Mouse (Mus musculus) liver, embryonic 13.5 days (tissue): Measurements from ENCODE around the gene AI413582. TPM values are rescaled to one million over a fixed set of nuclear protein-coding genes. Genes with fewer than 3 reads are reported as not detected.

Experiments
- ATAC-seq: fragments of 200-750 bp; cut with Nextera tagmentation; 2 replicates; pipeline ENCODE4 v1.8.0; 2017; ENCODE audit warnings: low read depth, mild to moderate bottlenecking, moderate number of reproducible peaks, moderate library complexity
- DNase-seq: peaks from one replicate; pipeline ENCODE4 v3.0.0; 2022
- H3K27ac ChIP-seq: fragments of 300-500 bp; sonication (generic); 2 replicates; pipeline ENCODE4 v1.5.1; 2015; ENCODE audit warnings: moderate library complexity, mild to moderate bottlenecking, inconsistent platforms
- H3K27me3 ChIP-seq: fragments of 300-500 bp; sonication (generic); 2 replicates; pipeline ENCODE4 v1.6.1; 2015; ENCODE audit warnings: mild to moderate bottlenecking, inconsistent platforms
- H3K36me3 ChIP-seq: fragments of 300-500 bp; sonication (generic); 2 replicates; pipeline ENCODE4 v1.6.1; 2015; ENCODE audit warnings: mild to moderate bottlenecking, inconsistent platforms
- H3K4me1 ChIP-seq: fragments of 300-500 bp; sonication (generic); replicated peaks from 2 replicates; pipeline ENCODE4 v1.6.1; 2015; ENCODE audit warnings: inconsistent platforms
- H3K4me2 ChIP-seq: fragments of 300-500 bp; sonication (generic); 2 replicates; pipeline ENCODE4 v1.6.1; 2015; ENCODE audit warnings: inconsistent platforms, mild to moderate bottlenecking, moderate library complexity
- H3K4me3 ChIP-seq: fragments of 300-500 bp; sonication (generic); replicated peaks from 2 replicates; pipeline ENCODE4 v1.5.1; 2015; ENCODE audit warnings: mild to moderate bottlenecking, inconsistent platforms
- H3K9ac ChIP-seq: fragments of 300-500 bp; sonication (generic); 2 replicates; pipeline ENCODE4 v1.6.1; 2015; ENCODE audit warnings: mild to moderate bottlenecking, inconsistent platforms
- H3K9me3 ChIP-seq: fragments of 300-500 bp; sonication (generic); replicated peaks from 2 replicates; pipeline ENCODE4 v1.6.1; 2016; ENCODE audit warnings: inconsistent platforms
- WGBS: fragments of 180-500 bp; shearing (Covaris S2); methylation state at CpG from one replicate; pipeline ENCODE4 v1.1.7; 2015; ENCODE audit not compliant: insufficient replicate concordance; 5-methylcytosine and 5-hydroxymethylcytosine counted together
- polyA plus RNA-seq: library from polyadenylated mRNA; unstranded; fragments of >200 nt; fragmentation: Nextera tagmentation; extraction: Ambion mirVana; gene quantifications from 2 replicates; pipeline ENCODE4 v1.2.1, GENCODE M21; 2015

AI413582 gene
- polyA plus RNA-seq, 1 experiment from 2014 or later, result 13.7 TPM

- H3K4me2 ChIP-seq, result no peak overlapping the region
- peaks cover 21% of the 10 kb centered on the region for H3K4me1 ChIP-seq
- 79% methylated on average over 21 of the region's 21 CpGs for whole genome bisulfite sequencing
- H3K27ac ChIP-seq, result no peak overlapping the region
- no peaks in the 10 kb centered on the region for H3K27me3 ChIP-seq
- no peak overlapping the region for H3K9ac ChIP-seq
- no peak for ATAC-seq
- peaks cover 45% of the 10 kb centered on the region for H3K36me3 ChIP-seq
- no peak overlapping the region for H3K4me3 ChIP-seq
- no peaks in the 10 kb centered on the region for H3K9me3 ChIP-seq
- DNase-seq, result no peak
These were observed 31.0 kb upstream of the AI413582 start for GRCm38 (mm10) chr17:27596376-27597190.

- Histone ChIP-seq H3K4me1 (peaks cover 21% of the 10 kb centered on the region), H3K27ac (no peak overlapping the region), H3K9ac (no peak overlapping the region), H3K27me3 (no peaks in the 10 kb centered on the region), H3K9me3 (no peaks in the 10 kb centered on the region), H3K4me3 (no peak overlapping the region), H3K36me3 (peaks cover 52% of the 10 kb centered on the region), H3K4me2 (no peak overlapping the region)
- 80% methylated on average over 15 of the region's 15 CpGs for WGBS
- DNase-seq, result no peak
- ATAC-seq, result no peak
These were observed 30.3 kb upstream of the AI413582 start for GRCm38 (mm10) chr17:27595659-27596375.

- ATAC-seq, result no peak
- no peak overlapping the region; the same call in 1 of the 2 replicates for H3K27ac ChIP-seq
- DNase-seq, result no peak
- H3K36me3 ChIP-seq, result peaks cover 61% of the 10 kb centered on the region
- peaks cover 46% of the 10 kb centered on the region for H3K4me1 ChIP-seq
- no peaks in the 10 kb centered on the region for H3K27me3 ChIP-seq
- no peak overlapping the region for H3K4me2 ChIP-seq
- H3K9me3 ChIP-seq, result no peaks in the 10 kb centered on the region
- 80% methylated on average over 7 of the region's 7 CpGs for WGBS
- no peak overlapping the region for H3K9ac ChIP-seq
- no peak overlapping the region for H3K4me3 ChIP-seq
These were observed 27.0 kb upstream of the AI413582 start for GRCm38 (mm10) chr17:27592565-27592910.

GRCm38 (mm10) chr17:27591826-27592564 lies 26.4 kb upstream of the AI413582 start:
- Histone ChIP-seq H3K4me3 (no peak overlapping the region), H3K9ac (no peak overlapping the region), H3K36me3 (peaks cover 60% of the 10 kb centered on the region), H3K4me2 (no peak overlapping the region), H3K27ac (no peak overlapping the region), H3K9me3 (no peaks in the 10 kb centered on the region), H3K4me1 (peaks cover 52% of the 10 kb centered on the region), H3K27me3 (no peaks in the 10 kb centered on the region)
- DNase-seq (no peak), ATAC-seq (no peak)
- 75% methylated on average over 12 of the region's 12 CpGs for WGBS

GRCm38 (mm10) chr17:27588231-27588630 lies 22.7 kb upstream of the AI413582 start:
- 23% methylated on average over 8 of the region's 8 CpGs for WGBS
- DNase-seq (no peak), ATAC-seq (peak; percentile 22; the same call in 1 of the 2 replicates)
- peaks cover 43% of the 10 kb centered on the region for H3K36me3 ChIP-seq
- peak overlapping the region; percentile 41 for H3K27ac ChIP-seq
- no peak overlapping the region for H3K4me3 ChIP-seq
- H3K27me3 ChIP-seq, result no peaks in the 10 kb centered on the region
- no peaks in the 10 kb centered on the region for H3K9me3 ChIP-seq
- no peak overlapping the region for H3K9ac ChIP-seq
- peaks cover 81% of the 10 kb centered on the region for H3K4me1 ChIP-seq
- H3K4me2 ChIP-seq, result no peak overlapping the region

- 65% methylated on average over 12 of the region's 12 CpGs for WGBS
These were observed 21.7 kb upstream of the AI413582 start for GRCm38 (mm10) chr17:27587252-27587651.

GRCm38 (mm10) chr17:27586661-27587060 lies 21.1 kb upstream of the AI413582 start:
- DNase-seq (no peak), ATAC-seq (no peak)
- H3K4me2 ChIP-seq, result no peak overlapping the region
- peaks cover 47% of the 10 kb centered on the region for H3K36me3 ChIP-seq
- H3K27me3 ChIP-seq, result no peaks in the 10 kb centered on the region
- no peak overlapping the region for H3K4me3 ChIP-seq
- no peak overlapping the region for H3K9ac ChIP-seq
- no peaks in the 10 kb centered on the region for H3K9me3 ChIP-seq
- WGBS, result 45% methylated on average over 9 of the region's 9 CpGs
- H3K4me1 ChIP-seq, result peaks cover 89% of the 10 kb centered on the region
- 0 out of 2 replicates have a peak overlapping the region, but pooled peaks have one; percentile 23 for H3K27ac ChIP-seq

More at GRCm38 (mm10) chr17:27587252-27587651, 21.7 kb upstream of the AI413582 start:
- Histone ChIP-seq H3K4me1 (peaks cover 89% of the 10 kb centered on the region), H3K4me3 (no peak overlapping the region), H3K27me3 (no peaks in the 10 kb centered on the region), H3K36me3 (peaks cover 43% of the 10 kb centered on the region), H3K27ac (0 out of 2 replicates have a peak overlapping the region, but pooled peaks have one; percentile 23), H3K4me2 (no peak overlapping the region), H3K9ac (peak overlapping the region; percentile 43; the same call in 1 of the 2 replicates), H3K9me3 (no peaks in the 10 kb centered on the region)
- no peak for DNase-seq
- ATAC-seq, result no peak

GRCm38 (mm10) chr17:27583185-27583894 lies 17.8 kb upstream of the AI413582 start:
- peak overlapping the region; percentile 34 for H3K27ac ChIP-seq
- H3K9ac ChIP-seq, result no peak overlapping the region; the same call in 1 of the 2 replicates
- peak; percentile 50 for DNase-seq
- 37% methylated on average over 13 of the region's 13 CpGs for WGBS
- no peak overlapping the region for H3K4me3 ChIP-seq
- peak; percentile 68 for ATAC-seq
- H3K27me3 ChIP-seq, result no peaks in the 10 kb centered on the region
- H3K9me3 ChIP-seq, result no peaks in the 10 kb centered on the region
- H3K4me1 ChIP-seq, result peaks cover 81% of the 10 kb centered on the region
- H3K36me3 ChIP-seq, result peaks cover 65% of the 10 kb centered on the region
- no peak overlapping the region for H3K4me2 ChIP-seq

GRCm38 (mm10) chr17:27580392-27581068 lies 15.0 kb upstream of the AI413582 start:
- Histone ChIP-seq H3K27me3 (no peaks in the 10 kb centered on the region), H3K4me3 (no peak overlapping the region), H3K9ac (peak overlapping the region; percentile 30), H3K27ac (peak overlapping the region; percentile 41), H3K4me1 (peaks cover 76% of the 10 kb centered on the region), H3K36me3 (peaks cover 71% of the 10 kb centered on the region), H3K9me3 (no peaks in the 10 kb centered on the region), H3K4me2 (peak overlapping the region; percentile 30; the same call in 1 of the 2 replicates)
- DNase-seq (peak; percentile 26), ATAC-seq (peak; percentile 76)
- 40% methylated on average over 20 of the region's 20 CpGs for WGBS

GRCm38 (mm10) chr17:27579816-27580215 lies 14.3 kb upstream of the AI413582 start:
- Histone ChIP-seq H3K4me3 (no peak overlapping the region), H3K36me3 (peaks cover 64% of the 10 kb centered on the region), H3K4me2 (0 out of 2 replicates have a peak overlapping the region, but pooled peaks have one; percentile 30), H3K9me3 (no peaks in the 10 kb centered on the region), H3K27ac (no peak overlapping the region), H3K4me1 (peaks cover 78% of the 10 kb centered on the region), H3K9ac (peak overlapping the region; percentile 29; the same call in 1 of the 2 replicates), H3K27me3 (no peaks in the 10 kb centered on the region)
- DNase-seq (no peak), ATAC-seq (no peak)
- 84% methylated on average over 8 of the region's 8 CpGs for WGBS
